Mouse (Mus musculus) lung, postnatal 36 days (tissue): ENCODE measurements at regions not wholly inside any gene's neighbourhood (a gene's known extent, or its start where the extent isn't known, plus 50 kb on each side); places are given as distances from the start of the nearest gene placed in this dataset.

ENCODE experiments used
- DNase-seq: peaks from one replicate; pipeline ENCODE4 v3.0.0; 2022; ENCODE audit warnings: mixed read lengths

DNA sequence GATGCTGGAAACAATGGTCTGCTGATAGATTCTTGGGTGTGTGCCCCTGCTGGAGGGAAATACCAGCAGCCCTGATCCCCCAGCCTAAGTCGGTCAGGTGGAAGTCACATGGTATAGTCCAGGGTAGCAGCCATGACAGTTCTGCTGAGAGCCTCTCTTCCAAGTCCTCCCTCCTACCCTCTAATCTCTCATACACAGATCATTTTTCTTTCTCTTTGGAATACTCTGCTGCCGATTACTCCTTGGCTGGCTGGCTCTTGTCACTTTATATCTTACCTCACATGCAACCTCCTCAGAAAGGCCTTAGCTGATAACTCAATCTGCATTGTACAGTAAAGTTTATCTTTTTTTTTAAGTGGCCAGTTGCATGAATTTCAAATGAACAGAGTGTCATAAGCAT, 162.5 kb upstream of the Kbtbd8 start:
- DNase-seq: no peak

DNA sequence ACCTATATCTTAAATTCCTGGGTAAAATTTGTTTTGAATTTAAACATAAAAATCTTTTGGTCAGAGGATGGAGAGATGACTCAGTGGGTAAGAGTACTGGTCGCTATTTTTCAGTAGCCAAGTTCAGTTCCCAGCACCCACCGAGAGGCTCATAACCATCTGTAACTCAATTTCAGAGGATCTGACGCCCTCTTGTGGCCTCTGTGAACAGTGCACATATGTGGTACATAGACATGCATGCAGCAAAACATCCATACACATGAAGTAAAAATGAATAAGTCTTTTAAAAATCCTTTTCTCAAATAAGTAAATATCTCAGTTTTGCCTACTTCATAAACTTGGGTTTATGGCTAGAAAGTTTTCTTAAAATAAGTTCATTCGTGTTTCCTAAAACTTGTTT, 163.4 kb upstream of the Kbtbd8 start:
- DNase-seq: no peak

DNA sequence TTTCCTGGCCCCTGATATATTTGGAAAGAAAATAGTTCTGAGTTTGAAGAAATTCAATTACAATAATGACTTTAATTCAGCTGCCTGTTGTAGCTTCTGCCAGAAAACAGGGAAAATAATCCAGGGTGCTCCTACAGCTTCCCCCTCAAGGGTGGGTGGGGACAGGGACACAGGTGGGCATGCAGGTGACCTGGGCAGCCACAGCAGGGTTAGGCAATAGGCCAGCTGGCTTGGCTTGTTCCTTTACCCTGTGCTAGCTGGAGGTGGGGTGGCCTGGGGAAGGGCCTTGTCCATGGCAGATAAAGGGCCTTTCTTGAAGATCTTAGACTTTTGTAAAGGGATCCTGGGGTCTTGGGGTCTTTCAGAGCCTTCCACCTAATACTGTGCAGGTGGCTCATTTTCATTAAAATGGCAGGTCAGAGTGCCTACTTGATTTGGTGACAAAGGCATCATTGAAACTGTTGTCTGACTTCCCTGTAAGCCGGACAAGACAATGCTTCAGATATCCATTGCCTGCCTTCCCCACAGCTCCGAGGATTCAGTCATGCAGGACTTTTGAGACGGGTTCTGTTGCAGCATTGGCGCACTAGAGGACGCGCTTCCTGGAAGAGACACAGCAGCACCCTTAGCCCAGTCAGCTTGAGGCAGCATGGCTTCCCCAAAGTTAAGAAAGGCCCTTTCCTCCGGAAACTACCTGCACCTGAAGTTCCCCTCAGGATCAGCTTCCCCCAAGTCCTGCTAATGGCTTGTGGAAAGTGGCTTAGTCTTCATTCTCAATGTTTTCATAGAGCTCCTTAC, 164.9 kb upstream of the Kbtbd8 start:
- DNase-seq: no peak

DNA sequence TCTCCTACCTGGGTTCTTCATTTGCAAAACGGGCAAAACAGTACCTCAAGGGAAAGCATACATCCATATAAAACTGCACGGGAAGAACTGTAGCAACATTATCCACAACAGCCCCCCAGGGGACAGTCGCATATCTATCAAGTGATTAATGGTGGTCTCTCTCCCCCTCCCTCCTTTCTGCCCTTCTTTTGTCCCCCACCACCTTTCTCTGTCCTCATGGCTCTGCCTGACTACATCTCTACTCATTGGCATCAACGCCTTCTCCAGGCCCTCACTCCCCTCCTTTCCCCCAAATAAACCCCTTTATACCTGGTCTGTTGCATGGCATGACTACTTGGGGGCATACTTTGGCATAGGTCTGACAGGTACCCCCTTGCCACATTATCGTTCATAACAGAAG, 166.1 kb upstream of the Kbtbd8 start:
- DNase-seq: no peak

DNA sequence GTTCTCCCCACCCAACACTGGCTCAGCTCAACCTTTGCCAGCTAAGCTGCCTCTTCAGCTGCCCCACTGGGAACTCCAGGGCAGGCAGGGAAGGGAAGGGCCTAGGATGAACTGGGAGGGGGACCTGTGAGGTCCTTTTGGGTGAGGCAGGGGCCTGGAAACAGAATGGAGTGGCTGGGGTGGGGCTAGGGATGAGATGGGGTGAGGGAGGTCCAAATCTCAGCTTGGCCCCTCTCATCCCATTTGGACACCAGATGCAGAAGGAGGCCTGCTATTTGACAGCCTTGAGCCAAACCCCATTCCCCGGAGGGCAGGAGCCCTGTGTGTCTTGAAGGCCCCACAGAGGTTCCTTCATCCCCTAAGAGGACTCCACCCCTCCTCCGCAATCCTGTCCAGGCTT, 166.7 kb upstream of the Kbtbd8 start:
- no peak for DNase-seq

- no peak for DNase-seq
Observed at GRCm38 (mm10) chr6:94946352-94946900, 170.6 kb upstream of the Kbtbd8 start.

GRCm38 (mm10) chr6:94945715-94946114, 171.3 kb upstream of the Kbtbd8 start:
- DNase-seq: no peak

DNA sequence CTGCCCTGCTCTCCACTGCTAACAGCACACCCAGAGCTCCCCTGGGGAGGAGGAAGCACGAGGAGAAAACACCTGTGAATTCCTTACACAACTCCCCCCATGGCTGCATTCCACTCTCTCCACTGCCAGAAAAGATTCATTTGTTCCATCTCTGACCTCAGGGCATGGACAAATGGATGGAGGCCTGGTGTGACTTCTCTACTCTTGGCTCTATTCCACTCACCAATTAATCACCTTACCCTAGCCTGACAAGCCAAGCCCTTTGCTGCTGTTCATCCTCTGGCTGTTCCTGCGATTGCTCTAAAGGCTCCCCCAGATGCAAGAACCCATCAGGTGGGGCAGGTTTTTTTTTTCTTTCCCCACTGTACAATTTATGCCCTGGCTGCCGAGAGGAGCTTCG, 172.8 kb upstream of the Kbtbd8 start:
- no peak for DNase-seq

DNA sequence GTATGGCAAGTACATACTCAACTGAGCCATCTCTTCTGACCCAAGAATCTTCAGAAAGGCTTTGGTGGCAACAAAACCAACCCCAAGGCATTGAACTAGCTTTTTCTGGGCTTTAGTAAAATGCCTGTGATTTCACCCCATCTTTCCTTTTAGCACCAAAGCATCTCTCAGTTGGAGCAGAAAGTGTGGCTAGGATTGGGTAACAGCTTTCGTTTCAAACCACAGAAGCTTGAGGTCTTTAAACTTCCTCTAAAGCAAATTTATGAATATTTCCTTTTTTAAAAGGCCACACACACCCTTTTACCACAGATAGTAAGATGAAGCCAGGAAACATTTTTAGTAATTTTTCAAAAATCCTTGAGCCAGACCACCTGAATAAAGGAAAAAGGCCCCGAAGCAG, 178.1 kb upstream of the Kbtbd8 start:
- DNase-seq: no peak

DNA sequence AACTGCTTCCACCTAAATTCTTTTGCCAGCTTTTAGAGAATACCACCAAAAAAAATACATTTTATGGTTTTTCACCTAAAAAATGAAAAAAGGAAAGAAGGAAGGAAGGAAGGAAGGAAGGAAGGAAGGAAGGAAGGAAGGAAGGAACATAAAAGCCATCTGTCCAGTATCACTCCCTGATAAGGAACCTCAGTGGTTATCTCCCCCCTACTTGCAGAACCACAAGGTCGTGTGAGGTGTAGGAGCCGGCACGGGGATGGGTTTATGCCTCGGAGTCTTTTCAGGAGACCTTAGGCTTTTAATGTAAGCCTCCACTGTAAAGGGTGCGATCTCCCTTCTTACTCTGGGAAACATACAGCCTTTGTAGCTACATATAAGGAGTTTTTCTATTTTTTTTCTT, 180.8 kb upstream of the Kbtbd8 start:
- DNase-seq: no peak

GRCm38 (mm10) chr6:94935706-94936105, 181.3 kb upstream of the Kbtbd8 start:
- no peak for DNase-seq

GRCm38 (mm10) chr6:94927811-94928210, 189.2 kb upstream of the Kbtbd8 start:
- no peak for DNase-seq

DNA sequence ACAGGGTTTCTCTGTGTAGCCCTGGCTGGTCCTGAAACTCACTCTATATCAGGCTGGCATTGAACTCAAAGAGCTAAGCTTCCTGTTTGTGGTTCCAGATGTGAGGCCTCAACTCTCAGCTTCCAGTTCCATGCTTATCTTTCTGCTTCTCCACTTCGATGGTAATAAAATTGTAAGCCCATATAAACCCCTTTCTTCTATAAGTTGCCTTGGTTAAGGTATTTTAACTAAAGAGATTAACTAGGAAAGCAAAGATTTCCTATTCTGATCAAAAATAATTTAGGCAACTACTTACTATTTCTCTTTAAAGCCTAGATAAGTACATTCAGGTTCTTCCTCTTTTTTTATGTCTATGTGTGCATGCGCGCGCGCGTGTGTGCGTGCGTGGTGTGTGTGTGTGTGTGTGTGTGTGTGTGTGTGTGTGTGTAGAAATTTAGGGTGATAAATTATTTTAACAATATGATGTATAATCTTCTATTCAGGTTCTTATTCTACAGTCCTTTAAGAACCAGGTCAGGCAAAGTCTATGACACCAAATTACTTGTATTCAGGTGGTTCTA, 190.3 kb upstream of the Kbtbd8 start:
- no peak for DNase-seq

GRCm38 (mm10) chr6:94925408-94925807, 191.6 kb upstream of the Kbtbd8 start:
- DNase-seq: no peak

DNA sequence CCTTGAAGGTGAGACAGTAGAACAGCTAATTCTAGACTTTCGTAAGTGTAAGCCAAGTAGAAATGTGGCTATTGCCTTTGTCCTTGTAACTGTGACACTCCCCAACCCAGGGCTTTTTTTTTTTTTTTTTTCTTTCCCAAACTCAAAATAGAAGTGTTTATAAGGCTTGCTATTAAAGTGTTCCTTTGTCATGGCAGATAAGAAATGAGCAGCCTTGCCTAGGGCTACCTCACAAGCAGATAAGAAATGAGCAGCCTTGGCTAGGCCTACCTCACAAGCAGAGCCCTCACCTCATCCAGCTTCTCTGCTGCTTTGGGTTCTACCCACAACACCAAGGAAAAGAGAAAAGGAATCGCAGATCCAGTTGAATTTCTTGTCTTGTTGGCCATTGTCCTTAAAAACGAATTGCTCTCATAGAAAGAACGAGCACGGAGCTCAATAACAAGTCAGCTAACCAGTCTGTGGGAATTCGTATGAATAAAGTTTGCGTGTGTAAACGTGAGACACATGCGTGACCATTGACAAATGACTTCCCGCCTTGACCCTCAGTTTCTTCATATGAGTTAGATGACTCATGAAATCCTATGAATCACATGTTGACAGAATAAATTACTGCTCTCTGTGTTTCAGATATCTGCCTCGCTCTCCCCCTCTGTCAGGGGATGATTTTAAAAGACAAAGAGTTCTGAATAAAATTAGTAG, 192.6 kb upstream of the Kbtbd8 start:
- no peak for DNase-seq

GRCm38 (mm10) chr6:94921741-94922140, 195.3 kb upstream of the Kbtbd8 start:
- no peak for DNase-seq

- no peak for DNase-seq
Observed at GRCm38 (mm10) chr6:94920770-94921169, 196.3 kb upstream of the Kbtbd8 start.

- DNase-seq: no peak
Observed at GRCm38 (mm10) chr6:94919194-94919743, 197.8 kb upstream of the Kbtbd8 start.

- peak; percentile 57 for DNase-seq
Observed at GRCm38 (mm10) chr6:94915842-94916620, 201.0 kb upstream of the Kbtbd8 start.

DNA sequence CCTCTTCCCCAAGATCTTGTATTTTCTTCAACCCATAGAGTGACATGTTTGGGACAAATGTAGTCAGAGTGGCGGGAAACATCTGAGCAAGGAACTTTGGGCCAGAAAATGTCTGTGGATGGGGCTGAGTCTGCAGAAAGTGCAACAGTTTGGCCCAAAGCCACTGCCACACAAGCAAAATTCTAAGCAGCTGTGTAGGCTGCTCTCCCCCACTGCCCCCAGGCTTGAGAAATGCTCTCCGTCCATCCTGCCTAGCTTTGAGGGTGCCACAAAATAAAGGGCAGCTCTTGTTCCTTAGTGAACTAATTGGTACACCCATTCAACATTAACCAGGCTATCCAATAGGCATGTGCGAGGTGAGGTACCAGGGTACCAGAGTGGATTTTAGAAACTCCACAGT, 205.2 kb upstream of the Kbtbd8 start:
- no peak for DNase-seq

GRCm38 (mm10) chr6:94911374-94911773, 205.7 kb upstream of the Kbtbd8 start:
- no peak for DNase-seq

DNA sequence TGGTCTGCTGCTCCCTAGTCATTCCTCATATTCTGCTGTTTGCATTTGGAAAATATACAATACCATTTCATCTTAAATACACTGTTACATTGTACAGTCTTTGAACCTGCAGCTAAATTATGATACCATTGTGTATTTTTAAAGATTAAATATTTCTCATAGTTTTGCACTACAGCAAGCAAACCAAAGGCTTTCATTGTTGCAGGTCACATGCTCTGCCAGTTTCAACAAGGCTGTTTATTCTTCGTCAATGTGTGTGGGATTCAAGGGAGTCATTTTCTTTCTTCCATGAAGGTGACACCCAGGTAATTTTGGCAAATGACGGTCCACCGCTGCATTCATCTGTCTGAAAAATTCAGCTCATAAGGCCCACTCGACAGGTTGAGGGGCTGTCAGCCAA, 200.9 kb upstream of the Lrig1 start:
- no peak for DNase-seq

GRCm38 (mm10) chr6:94898881-94899280, 198.9 kb upstream of the Lrig1 start:
- no peak for DNase-seq
